Mouse (Mus musculus) bone marrow, adult 2 months (tissue): ENCODE measurements around the gene Gm3409.
"Not testable (repeated sequence)": the region's sequence is repeated elsewhere in the genome, so short reads cannot be mapped to it uniquely, and the experiment has no call there.

Experiments used
- CTCF ChIP-seq: fragments of 200-500 bp; IDR thresholded peaks from 2 replicates; pipeline ENCODE4 v1.5.1; 2011; ENCODE audit warnings: low read length, control low read depth; ENCODE audit not compliant: control insufficient read depth, insufficient read depth
- POLR2A ChIP-seq: fragments of 200-500 bp; IDR thresholded peaks from 2 replicates; pipeline ENCODE4 v1.6.1; 2011; ENCODE audit warnings: low read depth, mild to moderate bottlenecking, control low read depth, low read length, borderline replicate concordance; ENCODE audit not compliant: control insufficient read depth

DNA sequence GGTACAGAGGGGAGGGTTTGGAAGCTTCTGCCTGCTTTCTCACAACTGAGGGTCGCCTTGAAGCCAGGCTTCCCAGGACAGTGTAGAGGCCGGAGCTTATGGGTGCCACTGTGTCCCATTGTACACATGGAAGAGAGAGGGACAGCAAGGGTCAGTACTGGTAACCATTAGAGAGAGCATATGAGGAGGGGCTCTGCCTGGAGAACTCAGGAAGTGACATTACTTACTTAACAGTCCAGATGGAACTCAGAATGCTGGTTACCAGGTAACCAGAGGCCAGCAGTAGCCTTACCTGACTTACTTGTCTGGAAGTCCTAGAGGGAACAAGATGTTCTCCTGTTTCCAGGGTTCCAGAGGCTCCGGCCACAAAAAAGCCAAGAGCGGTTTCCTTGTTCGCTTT, 46.4 kb upstream of the Gm3409 start, which contains the start of gene Gm6370:
- not testable (repeated sequence) for TF ChIP-seq CTCF, POLR2A
